Mouse (Mus musculus): ENCODE data around the gene Klhl33.

DNA sequence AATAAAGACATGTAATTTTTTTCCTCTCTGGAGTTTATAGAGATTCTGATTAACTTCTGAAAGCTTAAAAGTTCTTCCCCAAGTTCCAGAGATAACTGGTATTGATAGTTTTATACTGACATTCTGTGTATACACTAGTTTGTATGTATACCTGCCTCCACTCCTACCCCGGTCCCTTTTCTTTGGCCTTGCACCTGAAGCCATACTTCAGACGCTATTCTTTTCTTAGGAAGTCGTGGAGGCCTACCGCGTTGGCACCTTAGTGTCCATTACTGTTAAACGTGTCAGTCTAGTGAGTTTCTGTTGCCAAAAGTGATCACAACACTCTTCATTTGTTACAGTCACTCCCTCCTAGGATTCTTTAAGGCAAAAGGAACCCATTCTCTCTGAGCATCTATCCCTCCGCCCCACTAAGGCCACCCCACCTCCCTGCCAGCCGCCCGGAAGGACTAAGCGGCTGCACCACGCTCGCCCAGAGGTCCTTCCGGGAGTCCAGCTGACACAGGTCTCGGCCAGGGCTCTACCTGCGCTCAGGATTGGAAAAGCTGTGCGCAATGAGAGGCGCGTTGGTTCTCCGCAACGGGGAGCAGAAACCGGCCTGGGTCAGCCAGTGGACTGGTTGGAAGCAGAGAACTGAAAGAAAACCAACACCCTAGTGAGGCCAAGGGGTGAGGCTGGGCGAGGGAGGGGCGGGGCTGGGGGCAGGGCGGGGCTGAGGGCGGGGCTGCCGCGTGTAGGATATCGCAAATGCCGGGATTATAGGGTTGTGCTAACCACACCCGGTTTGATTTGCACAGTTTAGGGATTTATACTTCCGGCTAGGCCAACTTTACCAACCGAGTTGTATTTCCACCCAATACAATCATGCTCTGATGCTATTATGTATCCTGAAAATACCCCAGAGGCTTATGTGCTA is 27.2 kb downstream of the Klhl33 start, which contains the start of gene Tep1:
- TF ChIP-seq CTCF (IDR thresholded peaks at IDR 0.05; ENCODE audit: low read depth) = no peak
- no peak for TF ChIP-seq EP300 (optimal IDR thresholded peaks at IDR 0.05)

Measured in stomach, postnatal 0 days (tissue).